ENCODE assay signal across 8 mouse cellular contexts in genomic region chr11:101138536-101139181, GRCm38 (mm10). TPM values are rescaled to one million over a fixed set of nuclear protein-coding genes. Genes with fewer than 3 reads are reported as not detected.
A peak's percentile ranks its signal among the peaks of the same experiment; 100 is the strongest.
DNase-seq lines count a peak whose midpoint lies in the region; ATAC-seq and TF ChIP-seq lines count a peak whose summit lies in the region.

No protein-coding gene starts in this region.

- 22% methylated on average over 15 of the region's 15 CpGs for WGBS in heart, embryonic 11.5 days (ENCODE audit: insufficient replicate concordance)
- WGBS in kidney, postnatal 0 days = 9% methylated on average over 15 of the region's 15 CpGs

- H3K4me1 ChIP-seq in heart, embryonic 11.5 days (ENCODE audit: control insufficient read depth, insufficient read depth, low read length) = peaks cover 14% of the 10 kb centered on the region
- 0 out of 2 replicates have a peak, but pooled peaks cover 13% of the 10 kb centered on the region for H3K4me1 ChIP-seq in kidney, postnatal 0 days (replicated peaks; ENCODE audit: insufficient read depth, low read length)

- H3K27ac ChIP-seq in heart, embryonic 11.5 days (ENCODE audit: low read depth, low read length) = no peak overlapping the region
- H3K27ac ChIP-seq in kidney, postnatal 0 days = peak overlapping the region; percentile 72; the same call in 1 of the 2 replicates

- peak; percentile 13; the same call in 1 of the 2 replicates for TF ChIP-seq CTCF in kidney, postnatal 0 days (IDR thresholded peaks at IDR 0.05; ENCODE audit: low read depth)

- peak overlapping the region; percentile 30 for H3K4me2 ChIP-seq in heart, embryonic 11.5 days
- H3K4me2 ChIP-seq in kidney, postnatal 0 days (ENCODE audit: low read length) = peak overlapping the region; percentile 46

- peaks cover 7% of the 10 kb centered on the region; the same call in 1 of the 2 replicates for H3K27me3 ChIP-seq in heart, embryonic 11.5 days (ENCODE audit: control insufficient read depth, insufficient read depth, low read length)
- no peaks in the 10 kb centered on the region for H3K27me3 ChIP-seq in kidney, postnatal 0 days (ENCODE audit: insufficient read depth, low read length)

- DNase-seq in urinary bladder, adult 2 months (ENCODE audit: low spot score) = peak; percentile 42
- DNase-seq in urinary bladder, postnatal 10 days (ENCODE audit: low spot score) = no peak
- DNase-seq in kidney, postnatal 0 days (ENCODE audit: low spot score) = peak; percentile 92
- no peak for DNase-seq in right cerebral cortex, adult 18-20 months
- DNase-seq in spleen, postnatal 4 days (ENCODE audit: low spot score in 2 of 2) = no peak
- no peak for DNase-seq in gastrocnemius, postnatal 25 days

- no peaks in the 10 kb centered on the region for H3K9me3 ChIP-seq in heart, embryonic 11.5 days (replicated peaks; ENCODE audit: control insufficient read depth, low read length)
- no peaks in the 10 kb centered on the region for H3K9me3 ChIP-seq in kidney, postnatal 0 days (replicated peaks; ENCODE audit: low read length)

- H3K4me3 ChIP-seq in heart, embryonic 11.5 days (ENCODE audit: low read depth, low read length) = no peak overlapping the region
- no peak overlapping the region; the same call in 1 of the 2 replicates for H3K4me3 ChIP-seq in kidney, postnatal 0 days (replicated peaks; ENCODE audit: low read depth, low read length)

- no peak for ATAC-seq in heart, embryonic 11.5 days (replicated peaks; ENCODE audit: insufficient number of reproducible peaks, low FRiP score, low TSS enrichment)
- ATAC-seq in kidney, postnatal 0 days (replicated peaks; ENCODE audit: low FRiP score, low read depth) = peak; percentile 89
- ATAC-seq in monocyte, adult 5-6 weeks (replicated peaks; ENCODE audit: insufficient number of reproducible peaks, low FRiP score, low TSS enrichment, poor library complexity, severe bottlenecking) = peak; percentile 33; the same call in 1 of the 2 replicates

- no peak overlapping the region for H3K9ac ChIP-seq in heart, embryonic 11.5 days (ENCODE audit: low read depth, low read length)
- 0 out of 2 replicates have a peak overlapping the region, but pooled peaks have one; percentile 19 for H3K9ac ChIP-seq in kidney, postnatal 0 days (ENCODE audit: low read depth, low read length)

- no peaks in the 10 kb centered on the region for H3K36me3 ChIP-seq in heart, embryonic 11.5 days (ENCODE audit: control insufficient read depth, insufficient read depth, low read length)
- H3K36me3 ChIP-seq in kidney, postnatal 0 days (ENCODE audit: insufficient read depth, low read length) = no peaks in the 10 kb centered on the region

RNA-seq across cellular contexts. Expression of gene Tubg2, which starts 17.0 kb away (rescaled TPM):
- 3.3 and 5.0 TPM in 2 replicates for polyA plus RNA-seq in urinary bladder, adult 2 months (2012; rRNA removed)
- 4.3 TPM in 2 replicates for polyA plus RNA-seq in heart, embryonic 11.5 days (2014; fragmentation: Nextera tagmentation; extraction: Ambion mirVana)
- 4.3 and 4.9 TPM in 2 replicates for polyA plus RNA-seq in kidney, postnatal 0 days (2015; fragmentation: Nextera tagmentation; extraction: Ambion mirVana)
- total RNA-seq in monocyte, adult 5-6 weeks (2017) = not detected in 3 replicates
- 1 to 10 TPM; 2.7 to 2.8 TPM for total RNA-seq in gastrocnemius, postnatal 25 days (2021)

RNA-seq across cellular contexts. Expression of gene Tubg1, which starts 18.9 kb away (rescaled TPM):
- polyA plus RNA-seq in urinary bladder, adult 2 months (2012; rRNA removed) = 4.3 and 11.0 TPM in 2 replicates
- 82.1 and 83.5 TPM in 2 replicates for polyA plus RNA-seq in heart, embryonic 11.5 days (2014; fragmentation: Nextera tagmentation; extraction: Ambion mirVana)
- 48.4 and 56.7 TPM in 2 replicates for polyA plus RNA-seq in kidney, postnatal 0 days (2015; fragmentation: Nextera tagmentation; extraction: Ambion mirVana)
- total RNA-seq in monocyte, adult 5-6 weeks (2017) = 8.2 to 25.6 TPM (median 11.0 TPM) in 3 replicates
- 10 to 100 TPM; 22.8 to 23.4 TPM for total RNA-seq in gastrocnemius, postnatal 25 days (2021)

RNA-seq across cellular contexts. Expression of gene Retreg3, which starts 19.0 kb away (rescaled TPM):
- polyA plus RNA-seq in urinary bladder, adult 2 months (2012; rRNA removed) = 66.2 and 67.3 TPM in 2 replicates
- polyA plus RNA-seq in heart, embryonic 11.5 days (2014; fragmentation: Nextera tagmentation; extraction: Ambion mirVana) = 5.5 and 9.2 TPM in 2 replicates
- 23.2 and 23.7 TPM in 2 replicates for polyA plus RNA-seq in kidney, postnatal 0 days (2015; fragmentation: Nextera tagmentation; extraction: Ambion mirVana)
- total RNA-seq in monocyte, adult 5-6 weeks (2017) = 57.9 to 79.4 TPM (median 63.0 TPM) in 3 replicates
- total RNA-seq in gastrocnemius, postnatal 25 days (2021) = 10 to 100 TPM; 28.4 to 29.9 TPM

RNA-seq across cellular contexts. Expression of gene Cntnap1, which starts 31.7 kb away (rescaled TPM):
- polyA plus RNA-seq in urinary bladder, adult 2 months (2012; rRNA removed) = 4.2 and 5.8 TPM in 2 replicates
- 0.46 and 0.70 TPM in 2 replicates for polyA plus RNA-seq in heart, embryonic 11.5 days (2014; fragmentation: Nextera tagmentation; extraction: Ambion mirVana)
- polyA plus RNA-seq in kidney, postnatal 0 days (2015; fragmentation: Nextera tagmentation; extraction: Ambion mirVana) = 0.75 and 0.78 TPM in 2 replicates
- total RNA-seq in monocyte, adult 5-6 weeks (2017) = 0.21 to 0.95 TPM (median 0.68 TPM) in 3 replicates
- total RNA-seq in gastrocnemius, postnatal 25 days (2021) = 1 to 10 TPM in 1 of 2 experiments, under 1 TPM in 1; 0.99 to 2.2 TPM

RNA-seq across cellular contexts. Expression of gene Plekhh3, which starts 32.5 kb away (rescaled TPM):
- 33.9 and 35.6 TPM in 2 replicates for polyA plus RNA-seq in urinary bladder, adult 2 months (2012; rRNA removed)
- 6.2 TPM in 2 replicates for polyA plus RNA-seq in heart, embryonic 11.5 days (2014; fragmentation: Nextera tagmentation; extraction: Ambion mirVana)
- 14.1 and 16.6 TPM in 2 replicates for polyA plus RNA-seq in kidney, postnatal 0 days (2015; fragmentation: Nextera tagmentation; extraction: Ambion mirVana)
- 2.2 to 6.3 TPM (median 4.0 TPM) in 3 replicates for total RNA-seq in monocyte, adult 5-6 weeks (2017)
- 10 to 100 TPM; 18.4 to 24.0 TPM for total RNA-seq in gastrocnemius, postnatal 25 days (2021)

Comparison
In these comparisons a context has a peak if more than half of its experiments do, and no peak if none do; other contexts are left out.
1. DNase-seq: peak in urinary bladder, adult 2 months (single experiment) and kidney, postnatal 0 days (single experiment); none in urinary bladder, postnatal 10 days (single experiment), right cerebral cortex, adult 18-20 months (single experiment), spleen, postnatal 4 days (0 of 2) and gastrocnemius, postnatal 25 days (single experiment).